ENCODE assay signal across 14 mouse cellular contexts in genomic region chr5:36414712-36415331, GRCm38 (mm10). TPM values are rescaled to one million over a fixed set of nuclear protein-coding genes. Genes with fewer than 3 reads are reported as not detected.
DNase-seq lines count a peak whose midpoint lies in the region; ATAC-seq and TF ChIP-seq lines count a peak whose summit lies in the region.
"Had no signal": no experiment of that assay in that cellular context is flagged by ENCODE, and none has a peak within 500 bp of the region (broad histone marks: within the 10 kb centered on the region; RNA-seq: fewer than 3 reads in every experiment).

No protein-coding gene starts in this region.

- no peak overlapping the region for H3K9ac ChIP-seq in midbrain, embryonic 14.5 days (replicated peaks; ENCODE audit: low read length)
- H3K9ac ChIP-seq: liver, embryonic 12.5 days had no signal

- H3K4me1 ChIP-seq in midbrain, embryonic 14.5 days (ENCODE audit: control insufficient read depth, insufficient read depth, low read length) = no peaks in the 10 kb centered on the region
- no peaks in the 10 kb centered on the region for H3K4me1 ChIP-seq in midbrain, embryonic 10.5 days
- no peaks in the 10 kb centered on the region for H3K4me1 ChIP-seq in lung, adult 2 months (ENCODE audit: control insufficient read depth, insufficient read depth, low read length)
- peaks cover 5% of the 10 kb centered on the region; the same call in 1 of the 2 replicates for H3K4me1 ChIP-seq in forebrain, embryonic 10.5 days
- H3K4me1 ChIP-seq: liver, embryonic 12.5 days had no signal

- no peak overlapping the region for H3K4me3 ChIP-seq in midbrain, embryonic 14.5 days (replicated peaks; ENCODE audit: low read depth, low read length)
- no peak overlapping the region for H3K4me3 ChIP-seq in midbrain, embryonic 10.5 days
- no peak overlapping the region for H3K4me3 ChIP-seq in lung, adult 2 months (replicated peaks; ENCODE audit: extremely low read depth, low read depth, low read length)
- H3K4me3 ChIP-seq in forebrain, embryonic 10.5 days = no peak overlapping the region
- H3K4me3 ChIP-seq: heart, adult 2 months; liver, embryonic 12.5 days had no signal

- no peak for ATAC-seq in midbrain, embryonic 14.5 days (ENCODE audit: low FRiP score, low TSS enrichment)
- ATAC-seq: activated CD4-positive, CD25-positive, alpha-beta regulatory T cell, adult 4 months; liver, embryonic 12.5 days had no signal

- TF ChIP-seq CTCF in lung, adult 2 months (IDR thresholded peaks at IDR 0.05; ENCODE audit: insufficient read depth, low read length) = no peak

- H3K36me3 ChIP-seq in midbrain, embryonic 14.5 days (ENCODE audit: control insufficient read depth, insufficient read depth, low read length) = no peaks in the 10 kb centered on the region
- H3K36me3 ChIP-seq in midbrain, embryonic 10.5 days = no peaks in the 10 kb centered on the region
- no peaks in the 10 kb centered on the region for H3K36me3 ChIP-seq in forebrain, embryonic 10.5 days (replicated peaks)
- H3K36me3 ChIP-seq: liver, embryonic 12.5 days had no signal

- H3K27me3 ChIP-seq in midbrain, embryonic 14.5 days (ENCODE audit: control insufficient read depth, insufficient read depth, low read length) = no peaks in the 10 kb centered on the region
- H3K27me3 ChIP-seq in midbrain, embryonic 10.5 days (ENCODE audit: low read depth, poor library complexity, severe bottlenecking) = no peaks in the 10 kb centered on the region
- no peaks in the 10 kb centered on the region for H3K27me3 ChIP-seq in forebrain, embryonic 10.5 days (ENCODE audit: poor library complexity, severe bottlenecking)
- H3K27me3 ChIP-seq: liver, embryonic 12.5 days had no signal

- 77% methylated on average over 6 of the region's 6 CpGs for WGBS in midbrain, embryonic 14.5 days
- WGBS in midbrain, embryonic 10.5 days = 79% methylated on average over 6 of the region's 6 CpGs
- 47% methylated on average over 6 of the region's 6 CpGs for WGBS in lung, adult 2 months
- 80% methylated on average over 6 of the region's 6 CpGs for WGBS in forebrain, embryonic 10.5 days

- intact Hi-C loops in heart, postnatal 10 days (cut with DNase I) = no loop called here

- no peak overlapping the region for H3K4me2 ChIP-seq in midbrain, embryonic 14.5 days (ENCODE audit: low read length)
- H3K4me2 ChIP-seq: liver, embryonic 12.5 days had no signal

- H3K9me3 ChIP-seq in midbrain, embryonic 14.5 days (ENCODE audit: control insufficient read depth, low read length) = no peaks in the 10 kb centered on the region
- 0 out of 2 replicates have a peak, but pooled peaks cover 3% of the 10 kb centered on the region for H3K9me3 ChIP-seq in midbrain, embryonic 10.5 days (replicated peaks)
- H3K9me3 ChIP-seq in forebrain, embryonic 10.5 days = no peaks in the 10 kb centered on the region; the same call in 1 of the 2 replicates
- H3K9me3 ChIP-seq: liver, embryonic 12.5 days had no signal

- H3K27ac ChIP-seq in midbrain, embryonic 14.5 days (replicated peaks; ENCODE audit: low read depth, low read length) = 0 out of 2 replicates have a peak overlapping the region, but pooled peaks have one; percentile 2
- H3K27ac ChIP-seq in midbrain, embryonic 10.5 days (replicated peaks) = no peak overlapping the region
- no peak overlapping the region for H3K27ac ChIP-seq in forebrain, embryonic 10.5 days
- H3K27ac ChIP-seq: heart, adult 2 months; liver, embryonic 12.5 days had no signal

- TF ChIP-seq POLR2A in lung, adult 2 months (IDR thresholded peaks at IDR 0.05; ENCODE audit: borderline replicate concordance, extremely low read depth, low read depth, low read length) = no peak

- DNase-seq in heart, postnatal 10 days = peak; percentile 16 to 29
- no peak for DNase-seq in heart, adult 9 months (ENCODE audit: low spot score in 2 of 2)
- no peak for DNase-seq in midbrain, embryonic 14.5 days
- DNase-seq in midbrain, embryonic 10.5 days (ENCODE audit: low spot score) = no peak
- DNase-seq in ZHBTc4 (ENCODE audit: low read depth, low spot score) = peak; percentile 72
- peak; percentile 64 for DNase-seq in layer of hippocampus, adult 9-11 months
- no peak for DNase-seq in lung, adult 2 months
- DNase-seq in forebrain, embryonic 10.5 days (ENCODE audit: extremely low spot score, low spot score) = no peak
- DNase-seq: cerebellum, adult 11 months; heart, adult 2 months; right cerebral cortex, postnatal 4 days had no signal

RNA-seq across cellular contexts. Expression of gene Sorcs2, which starts 16.9 kb away (rescaled TPM):
- total RNA-seq in heart, postnatal 10 days (2021) = 10 to 100 TPM; 12.2 to 12.5 TPM
- polyA plus RNA-seq in midbrain, embryonic 14.5 days (2014; fragmentation: Nextera tagmentation; extraction: Ambion mirVana) = 14.5 and 15.1 TPM in 2 replicates
- polyA plus RNA-seq in midbrain, embryonic 10.5 days (2016; fragmentation: Nextera tagmentation; extraction: Ambion mirVana) = 9.0 and 10.8 TPM in 2 replicates
- polyA plus RNA-seq in lung, adult 2 months (2012; rRNA removed) = 17.5 and 19.3 TPM in 2 replicates
- 4.7 and 4.8 TPM in 2 replicates for polyA plus RNA-seq in forebrain, embryonic 10.5 days (2016; fragmentation: Nextera tagmentation; extraction: Ambion mirVana)
- total RNA-seq: common myeloid progenitor, adult 5-6 weeks had no signal

RNA-seq across cellular contexts. Expression of gene Grpel1, which starts 50.0 kb away (rescaled TPM):
- 10 to 100 TPM; 60.6 to 62.4 TPM for total RNA-seq in heart, postnatal 10 days (2021)
- 45.4 and 46.6 TPM in 2 replicates for polyA plus RNA-seq in midbrain, embryonic 14.5 days (2014; fragmentation: Nextera tagmentation; extraction: Ambion mirVana)
- 57.4 and 63.7 TPM in 2 replicates for polyA plus RNA-seq in midbrain, embryonic 10.5 days (2016; fragmentation: Nextera tagmentation; extraction: Ambion mirVana)
- 7.0 and 9.1 TPM in 2 replicates for polyA plus RNA-seq in lung, adult 2 months (2012; rRNA removed)
- 60.5 and 64.4 TPM in 2 replicates for polyA plus RNA-seq in forebrain, embryonic 10.5 days (2016; fragmentation: Nextera tagmentation; extraction: Ambion mirVana)

Comparison
In these comparisons a context has a peak if more than half of its experiments do, and no peak if none do; other contexts are left out.
1. DNase-seq: peak in heart, postnatal 10 days (2 of 2), ZHBTc4 (single experiment) and layer of hippocampus, adult 9-11 months (single experiment); none in heart, adult 9 months (0 of 2), midbrain, embryonic 14.5 days (single experiment), midbrain, embryonic 10.5 days (single experiment), lung, adult 2 months (single experiment) and forebrain, embryonic 10.5 days (single experiment).